Mouse (Mus musculus) bone marrow, adult 2 months (tissue): ENCODE measurements around the gene Gps2.

Experiments used
- CTCF ChIP-seq: fragments of 200-500 bp; IDR thresholded peaks from 2 replicates; pipeline ENCODE4 v1.5.1; 2011; ENCODE audit warnings: low read length, control low read depth; ENCODE audit not compliant: control insufficient read depth, insufficient read depth
- POLR2A ChIP-seq: fragments of 200-500 bp; IDR thresholded peaks from 2 replicates; pipeline ENCODE4 v1.6.1; 2011; ENCODE audit warnings: low read depth, mild to moderate bottlenecking, control low read depth, low read length, borderline replicate concordance; ENCODE audit not compliant: control insufficient read depth

- no peak for TF ChIP-seq CTCF
- no peak for TF ChIP-seq POLR2A
Observed at GRCm38 (mm10) chr11:69884240-69884639, 29.4 kb upstream of the Gps2 start.
